Mouse (Mus musculus) hindbrain, embryonic 16.5 days (tissue): Measurements from ENCODE around the gene Mtus2. TPM values are rescaled to one million over a fixed set of nuclear protein-coding genes. Genes with fewer than 3 reads are reported as not detected.
A peak's percentile ranks its signal among the peaks of the same experiment; 100 is the strongest.

Source experiments
- ATAC-seq: fragments of 200-750 bp; cut with Nextera tagmentation; 2 replicates; pipeline ENCODE4 v1.8.0; 2017; ENCODE audit warnings: moderate TSS enrichment, moderate library complexity
- H3K27ac ChIP-seq: fragments of 300-500 bp; sonication (generic); 2 replicates; pipeline ENCODE4 v1.5.1; 2014; ENCODE audit warnings: low read depth, mild to moderate bottlenecking, control low read depth, low read length, moderate library complexity
- H3K27me3 ChIP-seq: fragments of 300-500 bp; sonication (generic); replicated peaks from 2 replicates; pipeline ENCODE4 v1.6.1; 2014; ENCODE audit warnings: low read length; ENCODE audit not compliant: control insufficient read depth, insufficient read depth
- H3K36me3 ChIP-seq: fragments of 300-500 bp; sonication (generic); 2 replicates; pipeline ENCODE4 v1.6.1; 2014; ENCODE audit warnings: mild to moderate bottlenecking, low read length, moderate library complexity, mixed read lengths; ENCODE audit not compliant: control insufficient read depth, insufficient read depth
- H3K4me1 ChIP-seq: fragments of 300-500 bp; sonication (generic); 2 replicates; pipeline ENCODE4 v1.6.1; 2014; ENCODE audit warnings: low read depth, low read length; ENCODE audit not compliant: control insufficient read depth, insufficient read depth
- H3K4me2 ChIP-seq: fragments of 300-500 bp; sonication (generic); 2 replicates; pipeline ENCODE4 v1.6.1; 2014; ENCODE audit warnings: mild to moderate bottlenecking, low read length, control low read depth, moderate library complexity
- H3K4me3 ChIP-seq: fragments of 300-500 bp; sonication (generic); 2 replicates; pipeline ENCODE4 v1.5.1; 2014; ENCODE audit warnings: mild to moderate bottlenecking, low read length, control low read depth, moderate library complexity
- H3K9ac ChIP-seq: fragments of 300-500 bp; sonication (generic); 2 replicates; pipeline ENCODE4 v1.6.1; 2014; ENCODE audit warnings: low read depth, mild to moderate bottlenecking, control low read depth, low read length, moderate library complexity
- H3K9me3 ChIP-seq: fragments of 300-500 bp; sonication (generic); 2 replicates; pipeline ENCODE4 v1.6.1; 2014; ENCODE audit warnings: mild to moderate bottlenecking, low read length, moderate library complexity; ENCODE audit not compliant: control insufficient read depth
- WGBS: fragments of 180-500 bp; shearing (Covaris S2); extraction: QIAGEN DNeasy Blood & Tissue Kit; methylation state at CpG from one replicate; pipeline ENCODE4 v1.1.7; 2014; 5-methylcytosine and 5-hydroxymethylcytosine counted together
- polyA plus RNA-seq: library from polyadenylated mRNA; unstranded; fragments of >200 nt; fragmentation: Nextera tagmentation; extraction: Ambion mirVana; gene quantifications from 2 replicates; pipeline ENCODE4 v1.2.1, GENCODE M21; 2015

The Mtus2 gene
- polyA plus RNA-seq, 1 experiment from 2014 or later, result 34.8 TPM

DNA sequence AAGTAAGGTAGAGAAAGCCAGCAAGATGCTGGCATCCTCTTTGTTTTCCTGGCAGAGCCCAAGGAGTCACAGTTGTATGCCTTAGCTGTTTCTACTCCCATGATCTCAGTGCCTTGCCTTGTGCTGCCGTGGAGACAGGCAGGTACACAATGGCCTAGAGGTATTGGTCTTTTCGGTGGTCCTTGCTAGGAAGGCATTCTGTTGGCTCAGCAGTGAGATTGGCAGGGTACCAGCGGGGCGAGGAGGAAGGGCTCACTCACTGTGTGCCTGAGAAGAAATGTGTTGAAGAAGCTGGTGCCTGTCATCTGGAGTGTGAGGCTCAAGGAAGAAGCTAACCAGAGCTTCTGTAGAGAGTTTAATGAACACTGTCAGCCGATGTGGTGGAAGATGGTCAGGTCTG, 1.4 kb upstream of the Mtus2 start:
- H3K9me3 ChIP-seq, result no peaks in the 10 kb centered on the region
- H3K4me3 ChIP-seq, result no peak overlapping the region
- no peak overlapping the region for H3K27ac ChIP-seq
- no peak; the same call in 1 of the 2 replicates for ATAC-seq
- H3K4me1 ChIP-seq, result peaks cover 4% of the 10 kb centered on the region
- no peaks in the 10 kb centered on the region; the same call in 1 of the 2 replicates for H3K27me3 ChIP-seq
- 40% methylated on average over 5 of the region's 5 CpGs for WGBS
- H3K36me3 ChIP-seq, result no peaks in the 10 kb centered on the region
- H3K4me2 ChIP-seq, result peak overlapping the region; percentile 62; the same call in 1 of the 2 replicates
- no peak overlapping the region; the same call in 1 of the 2 replicates for H3K9ac ChIP-seq

DNA sequence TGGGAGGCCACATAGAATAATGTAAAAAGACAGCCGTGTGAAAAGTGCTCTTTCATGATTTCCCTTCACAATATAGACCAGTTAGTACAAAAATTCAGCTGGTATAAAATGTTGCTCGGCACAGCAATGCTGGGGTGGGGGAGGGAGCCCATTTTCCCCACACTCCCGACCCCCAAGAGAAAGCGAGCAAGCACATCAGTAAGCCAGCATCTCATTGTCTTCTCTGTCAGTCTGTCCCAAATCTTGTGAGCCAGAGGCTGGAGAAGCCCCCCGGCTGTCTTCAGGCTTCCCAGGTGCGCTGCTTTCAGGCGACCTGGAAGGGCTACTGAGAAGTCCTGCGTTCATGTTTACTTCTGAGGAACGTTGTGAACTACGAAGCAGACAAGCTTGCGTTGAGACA, 699 bp upstream of the Mtus2 start:
- peaks cover 4% of the 10 kb centered on the region for H3K4me1 ChIP-seq
- H3K9me3 ChIP-seq, result no peaks in the 10 kb centered on the region
- H3K27ac ChIP-seq, result no peak overlapping the region
- H3K4me2 ChIP-seq, result peak overlapping the region; percentile 62
- H3K9ac ChIP-seq, result peak overlapping the region; percentile 78
- no peak for ATAC-seq
- no peaks in the 10 kb centered on the region for H3K36me3 ChIP-seq
- no peaks in the 10 kb centered on the region; the same call in 1 of the 2 replicates for H3K27me3 ChIP-seq
- peak overlapping the region; percentile 64 for H3K4me3 ChIP-seq
- WGBS, result 2% methylated on average over 11 of the region's 11 CpGs

DNA sequence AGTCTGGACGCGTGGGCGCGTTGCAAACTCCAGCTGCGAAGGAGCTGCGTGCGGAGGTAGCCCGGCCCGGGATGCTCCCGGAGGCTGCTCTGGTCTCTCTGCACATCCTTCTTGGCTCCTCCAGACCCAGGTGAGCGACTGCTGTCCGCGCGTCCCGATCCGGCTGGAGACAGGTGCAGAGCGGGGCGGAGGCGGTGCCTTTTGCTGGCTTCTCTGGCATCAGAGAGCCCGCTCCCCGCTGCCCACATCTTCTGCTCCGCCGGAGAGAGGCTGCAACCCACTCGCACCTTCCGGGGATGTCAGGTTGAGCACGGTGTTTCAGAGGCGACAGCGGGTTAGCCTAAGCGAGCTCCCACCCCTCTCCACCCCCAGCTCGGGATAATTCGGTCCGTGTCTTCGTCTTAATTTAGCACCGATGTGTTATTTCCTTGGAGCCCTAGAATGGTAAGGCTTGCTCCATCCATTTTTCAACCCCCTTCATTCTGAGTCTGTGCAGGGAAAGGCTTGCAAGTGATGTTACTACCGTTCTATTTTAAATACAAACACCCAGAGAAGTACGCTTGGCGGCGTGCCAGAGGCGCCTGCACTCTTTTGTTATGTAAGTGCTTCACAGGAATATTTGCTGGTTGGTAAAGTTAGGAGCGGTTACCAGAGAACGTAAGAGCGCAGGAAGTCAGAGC, 612 bp downstream of the Mtus2 start:
- under 1% methylated on average over 42 of the region's 42 CpGs for WGBS
- Histone ChIP-seq H3K36me3 (no peaks in the 10 kb centered on the region), H3K4me2 (peak overlapping the region; percentile 62), H3K27me3 (no peaks in the 10 kb centered on the region; the same call in 1 of the 2 replicates), H3K4me1 (peaks cover 4% of the 10 kb centered on the region), H3K9ac (peak overlapping the region; percentile 78), H3K27ac (peak overlapping the region; percentile 79), H3K9me3 (no peaks in the 10 kb centered on the region), H3K4me3 (peak overlapping the region; percentile 64)
- ATAC-seq, result peak; percentile 72

DNA sequence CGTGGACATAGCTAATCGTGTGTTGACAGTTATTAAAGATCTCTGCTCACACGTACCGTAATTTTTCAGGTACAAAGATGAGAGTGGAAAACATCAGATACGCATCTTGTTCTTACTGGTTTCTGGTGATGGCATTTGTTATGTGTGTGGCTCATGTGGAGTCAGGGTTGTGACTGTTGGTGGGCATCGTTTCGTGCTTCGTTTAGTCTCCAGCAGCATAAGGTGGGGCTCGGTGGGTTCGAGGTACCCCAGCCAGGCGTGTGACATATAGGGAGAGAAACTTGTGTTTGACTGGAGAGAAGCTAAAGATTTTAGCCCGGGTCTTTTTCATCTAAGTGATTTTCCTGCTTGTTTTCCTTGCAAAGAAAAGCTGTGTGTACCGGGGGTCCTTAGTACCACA, 1.4 kb downstream of the Mtus2 start:
- no peak overlapping the region for H3K9ac ChIP-seq
- H3K4me1 ChIP-seq, result peaks cover 4% of the 10 kb centered on the region
- 28% methylated on average over 13 of the region's 13 CpGs for WGBS
- H3K4me3 ChIP-seq, result peak overlapping the region; percentile 64
- H3K27ac ChIP-seq, result no peak overlapping the region
- H3K36me3 ChIP-seq, result no peaks in the 10 kb centered on the region
- peak overlapping the region; percentile 62 for H3K4me2 ChIP-seq
- H3K9me3 ChIP-seq, result no peaks in the 10 kb centered on the region
- no peaks in the 10 kb centered on the region; the same call in 1 of the 2 replicates for H3K27me3 ChIP-seq
- ATAC-seq, result no peak

DNA sequence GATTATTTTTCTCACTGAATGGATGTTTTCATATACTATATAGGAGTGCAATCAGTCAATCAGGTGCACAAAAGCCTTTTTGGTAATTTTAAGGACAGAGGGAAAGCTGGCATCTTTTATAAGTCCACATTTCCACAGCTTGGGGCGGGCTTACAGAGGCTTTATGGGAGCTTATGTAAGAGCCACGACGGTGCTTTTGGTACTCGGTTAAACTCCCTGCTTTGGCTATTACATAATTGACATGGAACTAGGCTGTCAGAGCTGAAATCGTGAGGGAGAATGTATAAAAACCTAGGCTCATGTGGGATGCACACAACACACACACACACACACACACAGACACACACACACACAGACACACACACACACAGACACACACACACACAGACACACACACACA, 2.0 kb downstream of the Mtus2 start:
- Histone ChIP-seq H3K27ac (no peak overlapping the region), H3K27me3 (no peaks in the 10 kb centered on the region; the same call in 1 of the 2 replicates), H3K9ac (no peak overlapping the region), H3K4me2 (peak overlapping the region; percentile 62), H3K36me3 (no peaks in the 10 kb centered on the region), H3K4me3 (peak overlapping the region; percentile 64), H3K9me3 (no peaks in the 10 kb centered on the region), H3K4me1 (peaks cover 4% of the 10 kb centered on the region)
- 26% methylated on average over 5 of the region's 5 CpGs for WGBS
- ATAC-seq, result no peak

DNA sequence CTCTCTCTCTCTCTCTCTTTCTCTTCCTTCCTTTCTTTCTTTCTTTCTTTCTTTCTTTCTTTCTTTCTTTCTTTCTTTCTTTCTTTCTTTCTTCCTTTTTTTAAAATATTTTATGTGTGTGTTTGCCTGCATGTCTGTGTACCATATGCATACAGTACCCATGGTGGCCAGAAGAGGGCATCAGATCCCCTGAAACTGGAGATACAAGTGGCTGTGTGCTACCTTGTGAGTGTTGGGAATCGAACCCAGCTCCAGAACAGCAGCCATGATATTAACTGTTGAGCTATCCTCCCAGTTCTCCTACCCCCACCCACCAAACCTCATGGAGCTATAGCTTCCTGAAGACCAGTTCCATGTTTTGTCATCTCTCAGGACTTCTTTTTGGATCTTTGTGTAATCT, 3.7 kb downstream of the Mtus2 start:
- Histone ChIP-seq H3K36me3 (no peaks in the 10 kb centered on the region), H3K27ac (no peak overlapping the region), H3K9ac (no peak overlapping the region), H3K9me3 (no peaks in the 10 kb centered on the region), H3K4me3 (no peak overlapping the region), H3K4me2 (no peak overlapping the region), H3K4me1 (peaks cover 4% of the 10 kb centered on the region), H3K27me3 (no peaks in the 10 kb centered on the region)
- ATAC-seq, result no peak
- WGBS, result 88% methylated on average over 1 of the region's 1 CpGs

DNA sequence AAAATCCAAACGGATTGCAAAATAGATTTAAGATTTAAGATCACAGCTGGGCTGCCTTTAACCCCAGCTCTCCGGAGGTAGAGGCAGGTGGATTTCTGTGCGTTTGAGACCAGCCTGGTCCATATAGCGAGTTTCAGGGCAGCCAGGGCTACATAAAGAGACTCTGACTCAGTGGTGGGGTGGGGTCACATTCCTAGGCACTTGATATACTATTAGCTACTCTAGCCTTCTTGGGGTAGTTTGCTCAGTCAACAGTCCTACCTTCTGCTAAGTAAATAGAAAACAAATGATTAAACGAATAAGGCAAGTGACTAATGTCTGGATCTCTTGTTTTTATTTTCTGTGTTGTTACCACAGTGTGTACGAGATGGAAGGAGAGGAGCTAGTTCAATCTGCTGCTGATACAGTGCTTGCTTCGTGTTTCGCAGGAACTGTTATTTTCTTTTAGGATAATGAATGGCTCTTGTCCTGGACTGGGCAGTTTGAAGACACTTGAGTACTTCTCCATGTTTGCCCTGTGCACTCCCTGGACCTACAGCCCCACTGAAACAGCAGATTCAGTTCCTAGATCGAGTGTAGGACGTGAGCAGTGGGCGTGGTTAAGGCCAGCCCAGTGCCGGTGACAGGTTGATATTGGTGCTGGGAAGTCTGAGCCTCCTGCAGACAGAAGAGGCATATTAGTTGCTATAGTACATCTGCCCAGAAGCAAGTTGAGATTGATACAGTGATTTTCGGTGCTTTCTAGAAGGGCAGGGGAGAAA, 6.9 kb downstream of the Mtus2 start:
- Histone ChIP-seq H3K4me2 (no peak overlapping the region), H3K36me3 (no peaks in the 10 kb centered on the region)
- no peak for ATAC-seq

DNA sequence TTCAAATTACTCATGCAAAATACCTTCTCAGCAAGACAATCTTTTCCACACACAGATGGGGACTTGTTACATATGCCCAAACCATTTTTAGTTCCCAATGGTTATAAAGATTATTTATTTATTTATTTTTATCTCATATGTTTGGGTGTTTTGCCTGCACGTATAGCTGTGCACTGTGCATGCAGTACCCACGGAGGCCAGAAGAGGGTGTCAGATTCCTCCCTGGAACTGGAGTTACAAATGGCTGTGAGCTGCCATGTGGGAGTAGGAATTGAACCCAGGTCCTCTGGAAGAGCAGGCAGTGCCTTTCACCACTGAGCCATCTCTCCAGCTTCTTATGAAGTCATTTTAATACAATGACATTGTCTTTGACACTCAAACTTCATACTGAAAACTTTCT, 7.7 kb downstream of the Mtus2 start:
- H3K9ac ChIP-seq, result no peak overlapping the region
- WGBS, result 44% methylated on average over 2 of the region's 2 CpGs
- no peaks in the 10 kb centered on the region for H3K4me1 ChIP-seq
- H3K4me2 ChIP-seq, result no peak overlapping the region
- H3K4me3 ChIP-seq, result no peak overlapping the region
- ATAC-seq, result no peak
- H3K36me3 ChIP-seq, result no peaks in the 10 kb centered on the region
- no peak overlapping the region for H3K27ac ChIP-seq
- no peaks in the 10 kb centered on the region for H3K27me3 ChIP-seq
- H3K9me3 ChIP-seq, result no peaks in the 10 kb centered on the region

More for the DNA sequence above, 6.9 kb downstream of the Mtus2 start:
- Histone ChIP-seq H3K4me3 (no peak overlapping the region), H3K27me3 (no peaks in the 10 kb centered on the region), H3K9me3 (no peaks in the 10 kb centered on the region), H3K9ac (no peak overlapping the region), H3K4me1 (no peaks in the 10 kb centered on the region), H3K27ac (no peak overlapping the region)
- 76% methylated on average over 13 of the region's 13 CpGs for WGBS

DNA sequence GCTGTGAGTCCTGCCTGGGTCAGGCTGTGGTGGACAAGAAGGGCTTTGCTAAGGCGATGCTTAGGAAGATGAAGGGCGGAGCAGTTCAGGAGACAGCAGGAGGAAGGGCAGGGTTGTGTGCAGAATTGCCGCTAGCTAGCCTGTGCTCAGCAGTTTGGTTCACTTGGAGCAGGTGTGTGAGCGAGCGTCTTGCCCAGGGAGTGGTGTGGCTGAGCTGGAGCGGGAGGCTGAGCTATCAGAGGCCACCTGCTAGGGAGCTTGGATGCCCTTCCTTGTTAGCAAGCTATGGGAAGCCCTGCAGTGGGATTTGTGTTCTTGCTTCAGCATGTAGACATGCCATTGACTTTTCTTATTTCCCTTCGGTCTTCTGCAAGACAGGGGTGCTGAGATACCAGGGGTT, 9.5 kb downstream of the Mtus2 start:
- no peaks in the 10 kb centered on the region for H3K27me3 ChIP-seq
- 84% methylated on average over 7 of the region's 7 CpGs for WGBS
- H3K36me3 ChIP-seq, result no peaks in the 10 kb centered on the region
- no peak overlapping the region for H3K9ac ChIP-seq
- no peak overlapping the region for H3K4me3 ChIP-seq
- no peaks in the 10 kb centered on the region for H3K9me3 ChIP-seq
- no peak overlapping the region for H3K27ac ChIP-seq
- no peak overlapping the region for H3K4me2 ChIP-seq
- no peaks in the 10 kb centered on the region for H3K4me1 ChIP-seq
- ATAC-seq, result no peak
